Mouse (Mus musculus) spleen, adult 18-20 months (tissue): ENCODE measurements at regions not wholly inside any gene's neighbourhood (a gene's known extent, or its start where the extent isn't known, plus 50 kb on each side); places are given as distances from the start of the nearest gene placed in this dataset.
"Not testable (repeated sequence)": the region's sequence is repeated elsewhere in the genome, so short reads cannot be mapped to it uniquely, and the experiment has no call there.

ENCODE experiments used
- DNase-seq, 2 experiments: peaks; one replicate each; pipeline ENCODE4 v3.0.0; 2022; ENCODE audit warnings: mixed read lengths in 2 of 2

- no peak for DNase-seq
Measured at GRCm38 (mm10) chr2:78598039-78598438, 269.9 kb upstream of the Ube2e3 start.

- no peak for DNase-seq
Measured at GRCm38 (mm10) chr2:78596251-78596650, 271.7 kb upstream of the Ube2e3 start.

- no peak for DNase-seq
Measured at GRCm38 (mm10) chr2:78580013-78580412, 287.9 kb upstream of the Ube2e3 start.

- no peak for DNase-seq
Measured at GRCm38 (mm10) chr2:78572492-78572891, 295.4 kb upstream of the Ube2e3 start.

- DNase-seq: no peak
Measured at GRCm38 (mm10) chr2:78558128-78558527, 309.8 kb upstream of the Ube2e3 start.

GRCm38 (mm10) chr2:78551085-78551484 lies 316.8 kb upstream of the Ube2e3 start:
- no peak for DNase-seq

GRCm38 (mm10) chr2:78548683-78549467 lies 319.0 kb upstream of the Ube2e3 start:
- no peak for DNase-seq

- no peak for DNase-seq
Measured at GRCm38 (mm10) chr2:78547286-78547685, 320.6 kb upstream of the Ube2e3 start.

GRCm38 (mm10) chr2:78540422-78540821 lies 327.5 kb upstream of the Ube2e3 start:
- no peak for DNase-seq

GRCm38 (mm10) chr2:78539592-78540300 lies 328.2 kb upstream of the Ube2e3 start:
- no peak for DNase-seq

- DNase-seq: no peak
Measured at GRCm38 (mm10) chr2:78537574-78537973, 330.4 kb upstream of the Ube2e3 start.

GRCm38 (mm10) chr2:78533881-78534280 lies 334.0 kb upstream of the Ube2e3 start:
- not testable (repeated sequence) for DNase-seq

- DNase-seq: no peak
Measured at GRCm38 (mm10) chr2:78530535-78530934, 337.4 kb upstream of the Ube2e3 start.

GRCm38 (mm10) chr2:78520258-78521023 lies 347.5 kb upstream of the Ube2e3 start:
- no peak for DNase-seq

- no peak for DNase-seq
Measured at GRCm38 (mm10) chr2:78493115-78493514, 374.8 kb upstream of the Ube2e3 start.

- DNase-seq: no peak
Measured at GRCm38 (mm10) chr2:78480036-78480435, 387.9 kb upstream of the Ube2e3 start.

- no peak for DNase-seq
Measured at GRCm38 (mm10) chr2:78459444-78459843, 408.5 kb upstream of the Ube2e3 start.

GRCm38 (mm10) chr2:78453411-78453810 lies 414.5 kb upstream of the Ube2e3 start:
- DNase-seq: no peak

GRCm38 (mm10) chr2:78436816-78437215 lies 431.1 kb upstream of the Ube2e3 start:
- DNase-seq: no peak

GRCm38 (mm10) chr2:78435071-78435470 lies 432.9 kb upstream of the Ube2e3 start:
- no peak for DNase-seq

GRCm38 (mm10) chr2:78427659-78428336 lies 440.1 kb upstream of the Ube2e3 start:
- no peak for DNase-seq

GRCm38 (mm10) chr2:78418561-78419338 lies 449.2 kb upstream of the Ube2e3 start:
- DNase-seq: no peak
